Mouse (Mus musculus): ENCODE results near the gene Tab1. TPM values are rescaled to one million over a fixed set of nuclear protein-coding genes. Genes with fewer than 3 reads are reported as not detected.
A peak's percentile ranks its signal among the peaks of the same experiment; 100 is the strongest.

Tab1 gene
- polyA plus RNA-seq, 1 experiment: not detected

GRCm38 (mm10) chr15:80140302-80140701, 7.4 kb downstream of the Tab1 start:
- TF ChIP-seq POLR2A (IDR thresholded peaks at IDR 0.05; ENCODE audit: insufficient read depth, low read depth, low read length) (no peak), CTCF (IDR thresholded peaks at IDR 0.05; ENCODE audit: insufficient read depth, low read depth, low read length) (no peak)
- Histone ChIP-seq H3K27ac (ENCODE audit: insufficient read depth, low read depth, low read length) (no peak overlapping the region), H3K4me1 (ENCODE audit: control insufficient read depth, insufficient read depth, low read length) (peaks cover 25% of the 10 kb centered on the region), H3K4me3 (ENCODE audit: insufficient read depth, low read depth, low read length) (no peak overlapping the region)
- WGBS: 94% methylated on average over 2 of the region's 2 CpGs

GRCm38 (mm10) chr15:80140878-80141277, 8.0 kb downstream of the Tab1 start:
- 93% methylated on average over 3 of the region's 3 CpGs for WGBS
- TF ChIP-seq POLR2A (IDR thresholded peaks at IDR 0.05; ENCODE audit: insufficient read depth, low read depth, low read length) (no peak), CTCF (IDR thresholded peaks at IDR 0.05; ENCODE audit: insufficient read depth, low read depth, low read length) (no peak)
- H3K27ac ChIP-seq (ENCODE audit: insufficient read depth, low read depth, low read length): no peak overlapping the region
- peaks cover 25% of the 10 kb centered on the region for H3K4me1 ChIP-seq (ENCODE audit: control insufficient read depth, insufficient read depth, low read length)
- H3K4me3 ChIP-seq (ENCODE audit: insufficient read depth, low read depth, low read length): no peak overlapping the region

- Histone ChIP-seq H3K4me1 (ENCODE audit: control insufficient read depth, insufficient read depth, low read length) (peaks cover 22% of the 10 kb centered on the region), H3K27ac (ENCODE audit: insufficient read depth, low read depth, low read length) (no peak overlapping the region), H3K4me3 (ENCODE audit: insufficient read depth, low read depth, low read length) (no peak overlapping the region)
- TF ChIP-seq POLR2A (IDR thresholded peaks at IDR 0.05; ENCODE audit: insufficient read depth, low read depth, low read length) (no peak), CTCF (IDR thresholded peaks at IDR 0.05; ENCODE audit: insufficient read depth, low read depth, low read length) (no peak)
- 97% methylated on average over 3 of the region's 3 CpGs for WGBS
Measured at GRCm38 (mm10) chr15:80142130-80142529, 9.2 kb downstream of the Tab1 start.

GRCm38 (mm10) chr15:80143760-80144159, 10.8 kb downstream of the Tab1 start:
- TF ChIP-seq CTCF (IDR thresholded peaks at IDR 0.05; ENCODE audit: insufficient read depth, low read depth, low read length) (no peak), POLR2A (IDR thresholded peaks at IDR 0.05; ENCODE audit: insufficient read depth, low read depth, low read length) (no peak)
- H3K4me3 ChIP-seq (ENCODE audit: insufficient read depth, low read depth, low read length): no peak overlapping the region
- H3K27ac ChIP-seq (ENCODE audit: insufficient read depth, low read depth, low read length): peak overlapping the region; percentile 79
- peaks cover 8% of the 10 kb centered on the region for H3K4me1 ChIP-seq (ENCODE audit: control insufficient read depth, insufficient read depth, low read length)
- WGBS: 43% methylated on average over 6 of the region's 6 CpGs

- H3K4me3 ChIP-seq (ENCODE audit: insufficient read depth, low read depth, low read length): no peak overlapping the region
- H3K27ac ChIP-seq (ENCODE audit: insufficient read depth, low read depth, low read length): no peak overlapping the region
- WGBS: 98% methylated on average over 5 of the region's 5 CpGs
- no peak for TF ChIP-seq CTCF (IDR thresholded peaks at IDR 0.05; ENCODE audit: insufficient read depth, low read depth, low read length)
- TF ChIP-seq POLR2A (IDR thresholded peaks at IDR 0.05; ENCODE audit: insufficient read depth, low read depth, low read length): no peak
- H3K4me1 ChIP-seq (ENCODE audit: control insufficient read depth, insufficient read depth, low read length): peaks cover 5% of the 10 kb centered on the region
Measured at GRCm38 (mm10) chr15:80145397-80145796, 12.5 kb downstream of the Tab1 start.

GRCm38 (mm10) chr15:80146153-80146552, 13.2 kb downstream of the Tab1 start:
- H3K27ac ChIP-seq (ENCODE audit: insufficient read depth, low read depth, low read length): no peak overlapping the region
- 54% methylated on average over 6 of the region's 6 CpGs for WGBS

GRCm38 (mm10) chr15:80147090-80147489, 14.2 kb downstream of the Tab1 start:
- WGBS: 91% methylated on average over 14 of the region's 14 CpGs
- TF ChIP-seq POLR2A (IDR thresholded peaks at IDR 0.05; ENCODE audit: insufficient read depth, low read depth, low read length): no peak
- no peak for TF ChIP-seq CTCF (IDR thresholded peaks at IDR 0.05; ENCODE audit: insufficient read depth, low read depth, low read length)
- peaks cover 5% of the 10 kb centered on the region for H3K4me1 ChIP-seq (ENCODE audit: control insufficient read depth, insufficient read depth, low read length)
- no peak overlapping the region for H3K4me3 ChIP-seq (ENCODE audit: insufficient read depth, low read depth, low read length)
- H3K27ac ChIP-seq (ENCODE audit: insufficient read depth, low read depth, low read length): no peak overlapping the region

More at GRCm38 (mm10) chr15:80146153-80146552, 13.2 kb downstream of the Tab1 start:
- H3K4me1 ChIP-seq (ENCODE audit: control insufficient read depth, insufficient read depth, low read length): peaks cover 5% of the 10 kb centered on the region
- TF ChIP-seq CTCF (IDR thresholded peaks at IDR 0.05; ENCODE audit: insufficient read depth, low read depth, low read length) (no peak), POLR2A (IDR thresholded peaks at IDR 0.05; ENCODE audit: insufficient read depth, low read depth, low read length) (no peak)
- no peak overlapping the region for H3K4me3 ChIP-seq (ENCODE audit: insufficient read depth, low read depth, low read length)

GRCm38 (mm10) chr15:80147511-80147910, 14.6 kb downstream of the Tab1 start:
- H3K4me1 ChIP-seq (ENCODE audit: control insufficient read depth, insufficient read depth, low read length): peaks cover 5% of the 10 kb centered on the region
- WGBS: 91% methylated on average over 5 of the region's 5 CpGs
- no peak overlapping the region for H3K4me3 ChIP-seq (ENCODE audit: insufficient read depth, low read depth, low read length)
- no peak overlapping the region for H3K27ac ChIP-seq (ENCODE audit: insufficient read depth, low read depth, low read length)
- no peak for TF ChIP-seq CTCF (IDR thresholded peaks at IDR 0.05; ENCODE audit: insufficient read depth, low read depth, low read length)
- TF ChIP-seq POLR2A (IDR thresholded peaks at IDR 0.05; ENCODE audit: insufficient read depth, low read depth, low read length): no peak

GRCm38 (mm10) chr15:80148565-80148964, 15.6 kb downstream of the Tab1 start:
- WGBS: 76% methylated on average over 8 of the region's 8 CpGs
- no peak overlapping the region for H3K4me3 ChIP-seq (ENCODE audit: insufficient read depth, low read depth, low read length)
- no peak for TF ChIP-seq POLR2A (IDR thresholded peaks at IDR 0.05; ENCODE audit: insufficient read depth, low read depth, low read length)
- TF ChIP-seq CTCF (IDR thresholded peaks at IDR 0.05; ENCODE audit: insufficient read depth, low read depth, low read length): no peak
- H3K27ac ChIP-seq (ENCODE audit: insufficient read depth, low read depth, low read length): no peak overlapping the region
- peaks cover 5% of the 10 kb centered on the region for H3K4me1 ChIP-seq (ENCODE audit: control insufficient read depth, insufficient read depth, low read length)

GRCm38 (mm10) chr15:80149517-80149916, 16.6 kb downstream of the Tab1 start:
- WGBS: 96% methylated on average over 7 of the region's 7 CpGs
- H3K4me1 ChIP-seq (ENCODE audit: control insufficient read depth, insufficient read depth, low read length): peaks cover 3% of the 10 kb centered on the region
- no peak overlapping the region; the same call in 1 of the 2 replicates for H3K27ac ChIP-seq (ENCODE audit: insufficient read depth, low read depth, low read length)
- H3K4me3 ChIP-seq (ENCODE audit: insufficient read depth, low read depth, low read length): no peak overlapping the region
- TF ChIP-seq CTCF (IDR thresholded peaks at IDR 0.05; ENCODE audit: insufficient read depth, low read depth, low read length) (no peak), POLR2A (IDR thresholded peaks at IDR 0.05; ENCODE audit: insufficient read depth, low read depth, low read length) (no peak)

Measured in olfactory bulb, adult 2 months (tissue).